Mouse (Mus musculus) left cerebral cortex, adult 2 months (tissue): ENCODE measurements at regions not wholly inside any gene's neighbourhood (a gene's known extent, or its start where the extent isn't known, plus 50 kb on each side); places are given as distances from the start of the nearest gene placed in this dataset.

ENCODE experiments used
- DNase-seq, 2 experiments: peaks; one replicate each; pipeline ENCODE4 v3.0.0; 2021 to 2022; ENCODE audit warnings: low spot score in 2 of 2, mixed read lengths in 1 of 2; ENCODE audit errors: extremely low spot score in 1 of 2
- H3K27ac ChIP-seq: fragments of 200-600 bp; 2 replicates; pipeline ENCODE4 v1.8.1; 2022
- H3K4me3 ChIP-seq: fragments of 200-600 bp; 2 replicates; pipeline ENCODE4 v1.8.1; 2022
- CTCF ChIP-seq: fragments of 200-600 bp; IDR thresholded peaks from 2 replicates; pipeline ENCODE4 v1.8.1; 2022; ENCODE audit warnings: antibody characterized with exemption, mild to moderate bottlenecking, moderate library complexity
- intact Hi-C: fragments of 180-260 bp; cut with DNase I; formaldehyde crosslinking; loops from one replicate; pipeline ENCODE4 v1.15.1; 2025

DNA sequence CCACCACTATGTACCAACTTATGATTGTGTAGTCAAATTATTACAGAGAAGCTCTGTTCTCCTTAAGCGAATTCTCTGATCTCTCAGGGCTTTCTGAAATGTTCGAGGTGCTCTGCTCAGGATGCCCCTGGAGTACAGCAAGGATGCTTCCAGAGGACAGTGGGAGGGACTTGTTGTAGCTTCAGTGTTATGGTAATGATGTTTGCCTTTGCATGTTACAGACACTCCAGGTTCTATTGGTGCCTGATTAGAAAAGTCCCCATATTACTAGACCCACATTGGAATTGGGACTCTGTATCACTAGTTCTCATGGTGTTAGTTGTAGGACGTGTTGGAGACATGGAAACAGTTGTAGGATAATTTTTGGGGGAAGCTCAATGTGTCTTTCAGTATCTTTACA is 96.0 kb downstream of the Epdr1 start:
- H3K4me3 ChIP-seq: no peak overlapping the region
- H3K27ac ChIP-seq: no peak overlapping the region
- no peak for TF ChIP-seq CTCF
- intact Hi-C loops: no loop called here
- no peak for DNase-seq

DNA sequence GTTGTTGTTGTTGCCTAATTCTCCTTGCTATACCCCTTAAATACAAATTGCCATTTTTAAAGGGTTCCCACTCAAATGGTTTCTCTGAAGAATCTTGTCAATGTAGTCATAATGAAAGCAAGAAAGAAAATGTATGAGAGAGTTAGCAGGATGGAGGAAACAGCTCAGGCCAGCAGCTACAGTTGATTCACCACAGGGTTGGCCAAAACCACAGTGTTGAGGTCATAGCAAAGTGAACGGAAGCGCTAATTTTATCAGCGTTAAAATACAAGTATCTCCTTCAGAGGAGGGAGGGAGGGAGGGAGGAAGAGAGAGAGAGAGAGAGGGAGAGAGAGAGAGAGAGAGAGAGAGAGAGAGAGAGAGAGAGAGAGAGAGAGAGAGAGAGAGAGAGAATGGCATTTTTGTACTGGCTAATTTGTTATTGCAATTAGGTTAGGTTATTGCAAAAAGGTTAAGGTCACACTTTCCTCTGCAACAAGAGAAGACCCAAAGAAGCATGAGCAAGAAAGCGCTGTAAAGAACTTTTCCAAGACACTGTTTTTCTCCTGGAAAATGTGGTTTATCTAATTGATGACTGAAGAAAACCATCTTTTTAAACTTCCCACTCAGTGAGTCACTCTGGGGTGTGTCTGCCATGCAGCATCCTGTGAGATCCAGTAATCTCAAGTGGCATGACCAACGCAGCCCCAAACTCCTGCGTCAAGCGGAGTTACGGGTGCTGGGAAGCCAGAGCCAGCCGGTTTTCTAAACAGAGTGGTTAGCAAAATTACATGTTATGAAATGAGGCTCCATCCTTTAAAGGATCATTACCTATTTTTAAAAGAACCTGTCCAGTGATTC is 101.6 kb downstream of the Epdr1 start:
- no peak overlapping the region for H3K4me3 ChIP-seq
- H3K27ac ChIP-seq: no peak overlapping the region
- intact Hi-C loops: no loop called here
- TF ChIP-seq CTCF: no peak
- DNase-seq: no peak

DNA sequence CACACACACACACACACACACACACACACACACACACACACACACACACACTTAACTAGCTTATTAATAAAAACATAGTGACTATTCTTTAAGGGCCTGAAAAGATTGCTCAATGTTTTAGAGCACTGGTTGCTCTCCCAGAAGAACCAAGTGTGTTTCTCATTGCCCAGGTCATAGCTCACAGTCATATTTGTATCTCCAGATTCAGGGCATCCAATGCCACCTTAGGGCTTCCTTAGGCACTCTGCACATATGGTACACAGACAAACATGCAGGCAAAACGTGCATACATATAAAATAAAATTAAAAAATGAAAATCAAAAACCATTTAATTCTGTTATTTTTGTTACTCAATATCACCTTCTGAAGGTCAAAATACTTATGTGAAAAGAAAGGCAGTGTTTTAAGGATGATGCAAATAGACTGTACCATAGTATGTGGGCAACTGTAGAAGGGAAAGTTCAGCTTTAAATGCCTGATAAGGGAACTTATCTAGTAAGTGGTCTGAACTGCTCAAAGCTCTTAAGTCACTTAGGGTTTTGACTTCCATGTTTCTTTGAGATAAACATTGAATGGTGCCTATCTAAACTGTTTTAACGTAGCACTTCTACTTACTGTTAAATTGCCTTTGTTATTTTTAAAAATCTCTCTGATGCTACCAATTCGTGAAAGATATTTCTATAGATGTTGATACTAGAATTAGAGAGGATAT is 104.7 kb downstream of the Epdr1 start:
- DNase-seq: no peak
- Histone ChIP-seq H3K27ac (no peak overlapping the region), H3K4me3 (no peak overlapping the region)
- intact Hi-C loops: no loop called here
- no peak for TF ChIP-seq CTCF

DNA sequence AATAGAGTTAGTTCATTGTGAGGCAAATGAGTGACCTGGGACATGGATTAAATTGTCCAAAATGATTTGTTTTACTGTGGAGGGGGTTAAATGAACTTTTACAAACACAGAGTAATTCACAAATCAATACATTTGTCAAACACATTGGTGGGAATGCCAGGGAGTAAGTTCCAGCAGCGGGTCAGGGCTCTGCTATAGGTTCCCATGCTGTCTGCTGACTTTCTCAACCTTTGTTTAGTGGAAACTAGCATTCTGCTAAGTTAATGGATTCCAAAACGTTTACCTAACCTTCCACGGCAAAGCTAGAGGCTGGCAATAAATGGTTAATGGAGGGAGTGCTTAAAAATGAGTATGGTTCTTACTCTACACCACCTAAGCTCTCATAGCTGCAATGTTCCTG is 110.9 kb upstream of the Stard3nl start:
- H3K27ac ChIP-seq: no peak overlapping the region
- no peak for TF ChIP-seq CTCF
- DNase-seq: no peak
- H3K4me3 ChIP-seq: no peak overlapping the region
- intact Hi-C loops: no loop called here

DNA sequence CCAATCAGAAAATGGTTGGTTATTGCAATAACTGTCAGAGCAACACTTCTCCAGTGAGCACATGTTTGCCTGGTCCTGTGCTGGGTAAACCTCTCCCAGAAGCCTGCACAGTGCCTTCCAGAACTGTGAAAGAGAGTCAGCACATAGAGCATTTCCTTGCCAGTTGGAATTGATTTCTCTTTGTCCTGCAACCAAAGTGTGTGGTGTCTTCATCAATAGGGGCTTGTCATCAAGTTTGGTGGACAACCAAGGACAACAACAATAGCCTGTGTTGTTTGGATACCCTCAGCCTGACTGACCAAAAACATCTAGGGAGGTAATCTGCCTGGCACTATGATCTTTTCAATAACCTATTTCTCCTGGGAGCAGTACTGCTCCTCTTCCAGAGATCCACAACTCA is 108.6 kb upstream of the Stard3nl start:
- intact Hi-C loops: no loop called here
- TF ChIP-seq CTCF: no peak
- no peak for DNase-seq

DNA sequence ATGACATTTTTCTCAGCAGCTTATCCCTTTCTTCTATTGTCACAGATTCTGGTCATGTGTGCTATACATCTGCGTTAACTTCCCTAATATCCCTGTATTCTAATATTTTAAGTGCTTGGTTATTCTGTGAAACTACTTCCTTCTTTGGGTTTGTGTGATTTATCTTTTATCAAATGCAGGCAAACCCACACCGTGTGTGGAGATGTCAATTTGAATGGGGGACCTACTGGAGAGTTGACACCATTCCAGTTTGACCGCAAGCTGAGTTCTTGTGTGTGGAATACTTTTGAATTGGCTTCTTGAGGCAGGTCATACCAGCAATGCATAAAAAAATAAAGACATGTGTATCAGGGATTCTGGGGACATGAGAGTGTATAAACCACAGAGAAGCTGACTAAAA is 86.6 kb upstream of the Stard3nl start:
- no peak for TF ChIP-seq CTCF
- H3K27ac ChIP-seq: no peak overlapping the region
- intact Hi-C loops: no loop called here
- no peak for DNase-seq
- no peak overlapping the region for H3K4me3 ChIP-seq

More for the DNA sequence above, 108.6 kb upstream of the Stard3nl start:
- Histone ChIP-seq H3K4me3 (no peak overlapping the region), H3K27ac (no peak overlapping the region)

DNA sequence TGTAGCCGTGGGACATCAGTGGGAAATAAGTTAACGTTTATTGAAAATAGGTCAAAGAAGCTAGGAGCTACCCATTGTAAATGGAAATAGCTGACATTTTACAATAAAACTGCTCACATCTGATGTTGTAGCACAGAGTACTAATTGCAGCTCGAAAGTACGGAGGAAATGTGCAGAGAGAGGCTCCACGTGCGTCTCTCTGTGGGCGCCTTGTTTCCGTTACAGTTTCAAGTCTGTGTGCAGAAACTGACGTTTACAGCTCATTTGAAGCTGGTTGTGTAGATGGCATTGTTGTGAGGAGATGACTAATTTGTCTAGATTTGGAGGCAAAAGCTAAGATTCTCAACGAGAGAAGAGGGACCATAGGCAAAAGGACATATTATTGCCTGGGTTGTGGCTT is 78.4 kb upstream of the Stard3nl start:
- intact Hi-C loops: no loop called here
- no peak overlapping the region for H3K27ac ChIP-seq
- no peak overlapping the region for H3K4me3 ChIP-seq
- DNase-seq: peak in 1 of 2 experiments; percentile 10
- TF ChIP-seq CTCF: no peak

DNA sequence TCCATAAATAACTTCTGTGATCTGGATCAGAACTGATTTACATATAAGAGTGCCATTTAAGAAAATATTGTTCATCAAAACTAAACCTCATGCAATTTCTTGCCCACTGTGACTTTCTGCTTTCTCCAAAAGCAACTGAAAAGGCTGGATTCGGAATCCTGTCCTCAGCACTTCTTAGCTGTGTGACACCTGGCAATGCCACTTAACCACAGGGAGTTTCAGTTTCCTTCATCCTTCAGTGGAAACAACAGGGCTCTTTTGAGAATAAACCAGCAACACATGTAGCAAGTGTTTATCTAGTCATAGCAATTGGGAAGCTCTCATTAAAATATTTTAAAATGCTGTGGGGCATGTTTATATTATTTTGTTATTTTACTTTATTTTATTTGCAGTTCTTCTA is 75.1 kb upstream of the Stard3nl start:
- TF ChIP-seq CTCF: no peak
- Histone ChIP-seq H3K27ac (no peak overlapping the region), H3K4me3 (no peak overlapping the region)
- no peak for DNase-seq
- intact Hi-C loops: no loop called here

DNA sequence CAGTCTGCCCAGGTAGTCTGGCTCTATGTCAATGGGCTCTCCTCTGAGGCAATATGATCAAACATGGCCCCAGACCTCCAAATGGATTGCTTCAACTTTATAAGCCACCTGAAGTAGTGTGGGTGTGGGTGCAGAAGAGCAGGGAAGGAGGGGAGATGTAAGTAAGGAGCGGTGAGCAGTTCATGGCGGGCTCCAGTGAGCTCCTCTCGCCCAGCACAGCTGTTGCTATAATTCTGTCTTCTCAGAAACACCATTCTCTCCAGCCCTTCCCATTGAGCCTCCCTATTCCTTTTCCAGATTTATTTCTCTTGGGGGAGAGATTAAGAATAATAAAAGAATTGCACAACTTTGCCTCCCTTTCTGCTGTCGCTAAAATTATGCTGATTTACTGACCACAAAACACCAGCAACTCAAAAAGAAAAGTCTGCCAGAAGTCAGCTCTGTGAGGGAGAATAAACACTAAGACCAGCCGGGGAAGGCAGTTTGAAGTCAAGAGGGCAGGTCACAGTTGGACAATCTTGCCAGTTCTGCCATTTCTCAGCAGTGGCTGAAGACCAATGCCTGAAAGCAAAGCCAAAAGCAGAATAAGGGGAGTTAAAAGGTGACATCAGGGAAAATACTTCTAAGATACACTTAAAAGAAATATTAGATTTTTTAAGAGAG is 71.3 kb upstream of the Stard3nl start:
- intact Hi-C loops: no loop called here
- H3K27ac ChIP-seq: no peak overlapping the region
- H3K4me3 ChIP-seq: no peak overlapping the region
- no peak for DNase-seq
- TF ChIP-seq CTCF: no peak

DNA sequence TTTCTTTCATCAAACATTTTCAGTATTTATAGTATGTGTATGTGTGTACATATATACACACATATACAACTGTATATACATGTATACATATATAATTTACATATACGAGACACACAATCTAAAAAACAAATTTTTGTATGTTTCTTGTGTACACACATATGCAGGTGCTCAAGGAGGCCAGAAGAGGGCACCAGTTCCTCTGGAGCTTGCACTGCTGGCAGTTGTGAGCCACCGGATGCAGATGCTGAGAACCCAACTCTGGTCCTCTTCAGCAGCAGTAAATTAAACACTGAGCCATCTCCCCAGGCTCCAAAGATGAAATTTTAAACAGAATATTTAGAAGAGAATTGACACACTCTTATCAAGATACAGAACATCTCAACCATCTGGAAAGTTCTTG is 67.4 kb upstream of the Stard3nl start:
- Histone ChIP-seq H3K27ac (no peak overlapping the region), H3K4me3 (no peak overlapping the region)
- no peak for DNase-seq
- intact Hi-C loops: no loop called here
- no peak; the same call in 1 of the 2 replicates for TF ChIP-seq CTCF

DNA sequence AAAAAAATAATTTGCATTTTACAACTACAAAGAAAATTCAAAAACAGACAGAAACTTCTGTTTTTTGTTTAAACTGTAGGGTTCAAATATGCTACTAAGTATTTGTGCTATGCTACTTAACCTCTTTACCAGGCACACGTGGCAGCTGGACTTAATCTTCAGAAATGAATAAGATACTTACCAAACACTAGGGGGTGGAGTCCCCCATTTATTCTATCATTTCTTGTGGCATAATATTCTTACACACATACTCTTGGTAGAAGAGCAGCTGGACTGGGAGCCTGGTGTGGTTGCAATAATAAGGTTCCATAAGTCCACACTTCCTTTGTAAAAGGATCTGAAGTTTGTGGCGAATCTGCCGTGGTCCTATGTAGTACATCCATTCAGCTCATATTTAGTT is 53.8 kb upstream of the Stard3nl start:
- intact Hi-C loops: no loop called here
- TF ChIP-seq CTCF: no peak
- DNase-seq: no peak
- Histone ChIP-seq H3K4me3 (no peak overlapping the region), H3K27ac (no peak overlapping the region)
